Mouse (Mus musculus) heart, postnatal 14 days (tissue): ENCODE measurements at regions not wholly inside any gene's neighbourhood (a gene's known extent, or its start where the extent isn't known, plus 50 kb on each side); places are given as distances from the start of the nearest gene placed in this dataset.
A peak's percentile ranks its signal among the peaks of the same experiment; 100 is the strongest.

Source experiments
- DNase-seq, 2 experiments: peaks; one replicate each; pipeline ENCODE4 v3.0.0; 2021 to 2022
- intact Hi-C: fragments of 180-260 bp; cut with DNase I; formaldehyde crosslinking; loops from one replicate; pipeline ENCODE4 v1.15.1; 2025

GRCm38 (mm10) chr2:115488465-115488864 lies 93.1 kb upstream of the BC052040 start:
- no peak for DNase-seq
- intact Hi-C loops = no loop called here

DNA sequence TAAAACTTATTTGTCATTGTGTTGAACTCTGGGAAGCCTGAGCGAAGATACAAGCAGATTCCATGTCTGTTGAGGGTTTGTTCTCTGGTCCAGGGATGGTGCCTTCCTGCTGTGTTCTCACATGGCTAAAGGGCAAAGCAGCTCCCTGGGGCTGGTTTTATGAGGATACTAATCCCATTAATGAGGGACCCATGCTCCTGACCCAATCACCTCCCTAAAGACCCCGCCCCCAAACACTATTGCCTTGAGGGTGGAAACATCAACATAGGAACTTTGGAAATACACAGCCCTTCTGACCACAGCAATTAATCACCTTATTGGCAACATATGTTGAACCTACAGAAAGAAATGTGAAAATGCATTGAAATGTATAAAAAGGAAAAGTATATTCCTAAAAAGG lies 88.5 kb upstream of the BC052040 start:
- intact Hi-C loops = no loop called here
- no peak for DNase-seq

- no peak for DNase-seq
- intact Hi-C loops = no loop called here
These were observed 81.6 kb upstream of the BC052040 start for GRCm38 (mm10) chr2:115499904-115500303.

DNA sequence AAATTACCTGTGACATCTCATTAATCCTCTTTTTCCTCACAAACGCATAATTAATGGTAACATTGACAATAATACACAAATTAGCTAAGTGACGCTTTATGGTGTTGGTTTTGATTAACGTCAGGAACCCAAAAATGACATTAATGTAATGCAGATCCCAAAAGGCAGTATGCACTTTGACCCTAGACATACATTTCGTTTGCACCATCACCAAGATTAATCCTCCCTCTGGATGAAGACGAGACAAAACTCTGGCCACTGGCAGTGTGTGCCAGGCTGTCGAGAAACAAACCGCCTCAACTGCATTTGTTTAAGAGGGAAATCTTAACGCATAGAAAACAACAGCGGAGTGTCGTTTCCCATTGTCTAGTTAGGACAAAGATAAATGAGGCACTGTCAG lies 72.0 kb upstream of the BC052040 start:
- DNase-seq = no peak
- intact Hi-C loops = no loop called here

DNA sequence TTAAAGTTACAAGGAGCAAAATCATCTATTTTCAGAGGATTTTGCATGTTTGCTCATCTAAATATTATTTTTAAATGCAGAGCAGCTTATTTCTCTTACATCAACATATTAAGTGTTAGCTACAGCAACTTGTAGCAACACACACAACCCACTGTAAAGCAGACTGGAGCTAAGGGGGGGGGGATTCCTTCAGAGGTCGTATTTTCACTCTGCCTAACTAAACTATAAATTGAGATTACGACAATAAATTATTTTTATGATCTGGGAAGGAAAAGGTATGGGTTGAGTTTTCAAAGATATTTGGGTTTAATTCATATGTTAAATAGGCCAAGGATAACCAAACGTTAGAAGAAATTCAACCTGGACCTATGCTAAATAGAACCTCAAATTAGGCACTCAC lies 70.4 kb upstream of the BC052040 start:
- no peak for DNase-seq
- intact Hi-C loops = loop anchor here (10.0 kb wide), 1 partner anchor 564 kb away; no protein-coding TSS in a partner anchor

DNA sequence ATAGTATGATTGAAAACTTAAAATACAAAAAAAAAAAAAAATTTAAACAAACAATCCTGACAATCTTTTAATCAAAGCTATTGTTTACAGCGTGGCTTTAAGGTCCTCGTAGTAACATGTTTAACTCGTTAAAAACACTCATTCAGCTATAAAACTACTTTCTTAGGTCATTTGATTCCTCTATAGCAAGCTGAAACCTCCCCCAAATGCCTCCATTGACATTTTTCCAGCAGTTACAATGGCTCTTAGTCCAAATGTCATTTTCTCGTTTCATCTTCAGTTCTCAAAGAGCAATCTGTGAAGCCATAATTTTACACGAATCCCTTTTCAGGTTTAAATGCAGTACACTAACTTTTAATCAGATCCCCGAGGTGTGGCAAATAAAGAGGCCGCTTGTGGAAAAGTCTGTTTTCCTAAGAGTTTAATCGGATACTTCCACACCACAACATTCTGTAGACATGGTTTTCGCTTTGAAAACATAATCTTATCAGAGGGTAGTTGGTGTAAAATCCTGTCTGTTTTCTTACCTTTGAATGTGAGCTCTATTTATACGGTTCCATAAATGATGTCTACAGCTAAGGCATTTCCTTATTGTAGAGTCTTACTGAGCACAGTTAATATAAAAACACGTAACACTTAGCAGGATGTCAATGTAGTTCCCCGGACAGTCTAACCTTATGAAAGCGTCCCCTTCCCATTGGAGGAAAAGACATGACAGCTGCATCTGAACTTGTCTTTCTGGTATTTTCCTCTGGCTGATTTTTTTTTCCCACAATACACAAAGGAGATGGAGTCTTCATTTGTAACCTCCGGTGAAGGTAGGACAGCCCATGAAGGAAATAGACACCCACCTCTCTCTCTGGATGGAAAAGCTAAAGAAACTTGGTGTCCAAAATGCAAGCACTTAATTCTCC lies 69.6 kb upstream of the BC052040 start:
- no peak for DNase-seq
- intact Hi-C loops = loop anchor here (10.0 kb wide), 1 partner anchor 563 kb away; no protein-coding TSS in a partner anchor

- intact Hi-C loops = loop anchor here (10.0 kb wide), 1 partner anchor 562 kb away; no protein-coding TSS in a partner anchor
- no peak for DNase-seq
These were observed 68.6 kb upstream of the BC052040 start for GRCm38 (mm10) chr2:115512891-115513290.

DNA sequence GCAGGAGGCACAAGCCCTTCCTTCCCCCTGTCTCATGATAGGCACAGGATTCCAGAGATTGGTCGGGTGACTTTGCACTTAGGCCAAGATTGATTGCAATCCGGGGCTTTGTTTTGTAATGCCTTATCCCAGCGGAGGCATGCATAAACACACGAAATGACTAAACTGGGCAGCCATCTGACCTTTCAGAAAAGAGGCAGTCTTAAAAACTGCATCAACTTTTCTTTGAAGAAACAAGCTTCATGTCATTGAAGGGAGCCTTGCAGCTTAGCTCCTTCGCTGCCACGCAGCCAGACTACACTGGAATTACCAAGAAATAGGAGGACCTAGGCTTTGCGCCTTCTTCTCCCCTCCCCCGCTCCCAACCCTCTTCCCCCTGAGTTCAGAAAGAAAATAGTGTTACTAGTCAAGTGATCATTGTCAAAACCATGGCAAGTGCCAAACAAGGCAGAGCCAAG lies 67.7 kb upstream of the BC052040 start:
- DNase-seq = peak in 1 of 2 experiments; percentile 3

DNA sequence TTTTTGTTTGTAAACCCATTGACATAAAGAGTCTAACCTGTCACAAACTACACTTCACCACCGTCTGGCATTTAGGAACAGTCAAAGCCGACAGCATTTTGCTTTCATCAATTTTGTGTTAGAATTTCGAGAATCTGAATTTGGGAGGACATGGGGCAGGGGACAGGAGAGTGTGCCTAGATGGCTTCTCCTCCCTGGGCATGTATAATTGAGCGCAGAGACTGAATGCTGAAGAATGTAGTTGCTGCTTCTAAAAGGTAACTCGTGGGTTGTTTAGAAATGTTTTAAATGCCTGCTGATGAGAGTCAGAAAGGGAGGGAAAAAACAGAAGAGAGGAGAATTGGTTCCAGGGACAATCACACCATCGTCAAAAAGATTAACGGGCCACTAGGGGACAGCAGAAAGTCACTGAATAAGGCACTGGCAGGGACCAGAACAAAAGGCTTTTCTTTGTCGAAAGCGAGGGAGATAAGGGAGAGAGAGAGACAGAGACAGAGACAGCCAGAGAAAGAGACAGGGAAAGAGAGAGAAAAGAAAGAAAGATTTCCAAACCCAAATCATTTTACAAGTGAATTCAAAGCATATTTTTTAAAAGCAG lies 66.6 kb upstream of the BC052040 start:
- DNase-seq = peak; percentile 3 to 26
- intact Hi-C loops = loop anchor here (5.0 to 10.0 kb wide), 3 partner anchors 342 to 587 kb away; no protein-coding TSS in a partner anchor

More for the DNA sequence above, 67.7 kb upstream of the BC052040 start:
- intact Hi-C loops = loop anchor here (10.0 kb wide), 1 partner anchor 561 kb away; no protein-coding TSS in a partner anchor

GRCm38 (mm10) chr2:115515470-115515869 lies 66.0 kb upstream of the BC052040 start:
- no peak for DNase-seq
- intact Hi-C loops = loop anchor here (5.0 to 10.0 kb wide), 3 partner anchors 342 to 587 kb away; no protein-coding TSS in a partner anchor

- intact Hi-C loops = loop anchor here (5.0 to 10.0 kb wide), 3 partner anchors 340 to 585 kb away; no protein-coding TSS in a partner anchor
- DNase-seq = no peak
These were observed 64.7 kb upstream of the BC052040 start for GRCm38 (mm10) chr2:115516824-115517223.

DNA sequence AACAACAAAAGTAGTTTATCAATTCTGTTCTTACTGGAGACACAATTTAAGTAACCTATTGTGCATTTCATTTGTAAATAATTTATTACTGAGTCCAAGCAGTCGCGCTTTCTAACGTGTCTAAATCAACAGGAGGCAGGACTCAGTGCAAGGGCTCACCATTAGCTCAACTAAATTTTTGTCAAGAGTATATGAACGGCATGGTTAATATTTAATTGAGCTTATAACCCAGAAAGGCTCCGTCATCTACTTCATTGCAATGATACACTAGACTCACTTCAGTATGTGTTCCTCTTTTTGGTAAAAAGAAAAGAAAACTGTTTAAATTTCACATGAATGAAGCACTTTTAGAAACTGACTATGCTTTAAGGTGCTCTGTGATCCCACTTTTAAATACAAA lies 61.5 kb upstream of the BC052040 start:
- no peak for DNase-seq
- intact Hi-C loops = loop anchor here (5.0 to 10.0 kb wide), 3 partner anchors 337 to 582 kb away; no protein-coding TSS in a partner anchor

DNA sequence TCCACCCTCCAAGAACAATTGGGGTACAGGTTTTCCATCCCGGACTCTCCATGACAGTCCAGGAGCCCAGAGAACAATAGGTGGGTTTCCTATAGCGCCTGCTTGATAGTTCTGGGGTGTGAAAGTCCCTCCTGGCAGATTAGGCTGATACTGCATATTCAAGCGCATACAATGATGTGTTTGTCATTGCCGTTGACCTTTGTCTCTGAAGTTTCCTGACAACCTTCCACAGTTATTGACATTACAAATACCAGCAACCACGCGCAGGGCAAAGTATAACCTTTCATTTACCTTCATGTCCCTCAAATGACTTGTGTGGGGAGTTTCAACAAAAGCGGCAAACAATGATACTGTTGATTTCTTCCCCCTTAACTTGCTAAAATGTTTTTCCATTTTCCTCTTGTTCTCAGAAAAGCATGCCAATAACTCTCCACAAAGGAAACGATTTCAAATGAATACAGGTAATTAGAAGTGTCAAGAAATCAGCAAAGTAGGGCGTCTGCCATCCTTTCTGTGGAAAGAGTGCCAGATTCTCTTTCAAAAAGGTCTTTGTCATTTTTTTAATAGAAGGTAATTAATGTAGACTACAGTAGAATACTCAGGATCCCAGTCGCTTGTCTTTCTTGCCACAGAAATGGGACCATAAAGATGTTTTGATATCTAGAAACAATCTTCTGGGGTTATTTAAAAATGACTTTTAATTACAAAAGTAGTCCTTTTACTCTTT lies 60.9 kb upstream of the BC052040 start:
- DNase-seq = no peak
- intact Hi-C loops = no loop called here

DNA sequence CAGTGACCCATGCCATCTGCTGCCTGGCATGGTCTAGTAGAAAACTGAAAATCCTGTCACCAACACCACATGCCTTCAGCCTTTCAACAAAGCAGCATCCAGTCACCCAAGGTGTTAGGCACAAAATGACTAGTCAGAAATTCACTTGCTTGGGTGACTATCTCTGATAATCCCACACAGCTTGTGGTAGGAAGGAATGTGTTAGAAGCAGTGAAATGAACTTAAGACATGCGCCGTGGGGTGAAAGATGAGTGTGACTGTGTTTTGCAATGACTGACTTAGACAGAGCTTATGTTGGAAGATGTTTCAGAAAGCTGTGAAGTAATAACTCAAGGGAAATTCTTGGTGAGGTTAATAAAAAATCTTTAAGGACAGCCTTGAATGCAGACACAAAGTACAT lies 51.6 kb upstream of the BC052040 start:
- no peak for DNase-seq
- intact Hi-C loops = no loop called here
